Mouse (Mus musculus) left cerebral cortex, adult 18-20 months (tissue): Measurements from ENCODE around the gene Ppp5c. TPM values are rescaled to one million over a fixed set of nuclear protein-coding genes. Genes with fewer than 3 reads are reported as not detected.

ENCODE experiments used
- DNase-seq, 2 experiments: peaks; one replicate each; pipeline ENCODE4 v3.0.0; 2021 to 2022; ENCODE audit warnings: low spot score in 2 of 2, mixed read lengths in 1 of 2
- total RNA-seq, 2 experiments: library from RNA; stranded (reverse); gene quantifications; 2 replicates each; pipeline ENCODE4 v1.2.3; 2021

The Ppp5c gene
- total RNA-seq, 2 experiments from 2014 or later = 147 to 181 TPM

GRCm38 (mm10) chr7:17019426-17020166 is 8.1 kb downstream of the Ppp5c start:
- DNase-seq = no peak

GRCm38 (mm10) chr7:17017921-17018320 is 9.8 kb downstream of the Ppp5c start:
- no peak for DNase-seq

GRCm38 (mm10) chr7:17017036-17017435 is 10.7 kb downstream of the Ppp5c start:
- DNase-seq = peak; percentile 97 to 98

GRCm38 (mm10) chr7:17015381-17015780 is 12.3 kb downstream of the Ppp5c start:
- DNase-seq = no peak

- DNase-seq = no peak
These were observed 15.7 kb downstream of the Ppp5c start for GRCm38 (mm10) chr7:17011909-17012590.

GRCm38 (mm10) chr7:17010010-17010347 is 17.7 kb downstream of the Ppp5c start:
- DNase-seq = no peak

GRCm38 (mm10) chr7:17009326-17010009 is 18.3 kb downstream of the Ppp5c start:
- no peak for DNase-seq

- DNase-seq = no peak
These were observed 20.4 kb downstream of the Ppp5c start for GRCm38 (mm10) chr7:17007300-17007699.

GRCm38 (mm10) chr7:17004716-17005115 is 23.0 kb downstream of the Ppp5c start:
- no peak for DNase-seq

GRCm38 (mm10) chr7:17003230-17003960 is 24.3 kb downstream of the Ppp5c start:
- DNase-seq = no peak

- peak; percentile 85 to 88 for DNase-seq
These were observed 25.1 kb downstream of the Ppp5c start for GRCm38 (mm10) chr7:17002375-17003195.

GRCm38 (mm10) chr7:16999650-17000049 is 28.1 kb downstream of the Ppp5c start:
- peak; percentile 88 to 92 for DNase-seq

GRCm38 (mm10) chr7:16999233-16999632 is 28.5 kb downstream of the Ppp5c start:
- no peak for DNase-seq

GRCm38 (mm10) chr7:16995345-16995744 is 32.4 kb downstream of the Ppp5c start:
- DNase-seq = no peak

- DNase-seq = no peak
These were observed 33.3 kb downstream of the Ppp5c start for GRCm38 (mm10) chr7:16994400-16994799.

GRCm38 (mm10) chr7:16993651-16994399 is 33.9 kb downstream of the Ppp5c start:
- no peak for DNase-seq

GRCm38 (mm10) chr7:16992451-16992807 is 35.3 kb downstream of the Ppp5c start, which contains the start of gene Ccdc8:
TSS of gene Ccdc8 (plus strand) at chr7:16992708.
- no peak for DNase-seq

- no peak for DNase-seq
These were observed 35.9 kb downstream of the Ppp5c start for GRCm38 (mm10) chr7:16991681-16992450.
